Mouse (Mus musculus): ENCODE results near the gene Mef2b.
A peak's percentile ranks its signal among the peaks of the same experiment; 100 is the strongest.

The Mef2b gene

GRCm38 (mm10) chr8:70134931-70135330, 4.6 kb upstream of the Mef2b start:
- no peak for DNase-seq

- DNase-seq = no peak
Observed at GRCm38 (mm10) chr8:70136591-70136990, 2.9 kb upstream of the Mef2b start.

GRCm38 (mm10) chr8:70137890-70138289, 1.6 kb upstream of the Mef2b start:
- DNase-seq = no peak

- no peak for DNase-seq
Observed at GRCm38 (mm10) chr8:70139981-70140380, 470 bp downstream of the Mef2b start.

GRCm38 (mm10) chr8:70147678-70148607, 8.4 kb downstream of the Mef2b start:
- no peak for DNase-seq

- DNase-seq = no peak
Observed at GRCm38 (mm10) chr8:70150158-70150557, 10.6 kb downstream of the Mef2b start.

DNA sequence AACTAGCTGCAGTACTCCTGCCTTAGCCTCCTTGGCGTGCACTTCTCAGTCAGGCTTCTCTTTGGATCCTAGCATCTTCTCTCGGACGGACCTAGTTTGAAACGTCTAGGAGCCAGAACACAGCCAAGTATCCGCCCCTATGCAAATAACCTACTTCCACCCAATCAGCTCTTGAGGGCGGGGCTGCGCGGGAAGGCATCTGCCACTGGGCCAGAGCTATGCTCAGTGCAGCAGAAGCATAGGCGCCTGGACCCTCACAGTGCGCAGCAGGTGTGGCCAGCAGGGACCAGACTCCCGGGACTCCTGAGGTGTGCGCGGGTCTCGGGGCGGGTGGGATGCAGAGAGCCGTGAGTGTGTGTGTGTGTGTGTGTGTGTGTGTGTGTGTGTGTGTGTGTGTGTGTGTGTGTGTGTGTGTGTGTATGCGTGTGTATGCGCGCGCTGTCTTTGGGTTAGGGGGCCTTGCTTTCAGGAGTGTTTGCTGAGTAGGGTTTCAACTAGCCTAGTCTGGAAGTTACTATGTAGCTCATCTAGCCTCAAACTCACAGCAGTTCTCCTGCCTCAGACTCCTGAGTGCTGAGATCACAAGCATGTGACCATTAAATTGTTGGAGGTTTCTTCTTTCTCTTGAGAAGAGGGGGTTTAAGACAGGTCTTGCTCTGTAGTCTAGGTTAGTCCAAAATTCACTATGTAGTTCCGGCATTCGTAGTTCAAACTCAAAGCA, 13.2 kb downstream of the Mef2b start:
- no peak for DNase-seq

DNA sequence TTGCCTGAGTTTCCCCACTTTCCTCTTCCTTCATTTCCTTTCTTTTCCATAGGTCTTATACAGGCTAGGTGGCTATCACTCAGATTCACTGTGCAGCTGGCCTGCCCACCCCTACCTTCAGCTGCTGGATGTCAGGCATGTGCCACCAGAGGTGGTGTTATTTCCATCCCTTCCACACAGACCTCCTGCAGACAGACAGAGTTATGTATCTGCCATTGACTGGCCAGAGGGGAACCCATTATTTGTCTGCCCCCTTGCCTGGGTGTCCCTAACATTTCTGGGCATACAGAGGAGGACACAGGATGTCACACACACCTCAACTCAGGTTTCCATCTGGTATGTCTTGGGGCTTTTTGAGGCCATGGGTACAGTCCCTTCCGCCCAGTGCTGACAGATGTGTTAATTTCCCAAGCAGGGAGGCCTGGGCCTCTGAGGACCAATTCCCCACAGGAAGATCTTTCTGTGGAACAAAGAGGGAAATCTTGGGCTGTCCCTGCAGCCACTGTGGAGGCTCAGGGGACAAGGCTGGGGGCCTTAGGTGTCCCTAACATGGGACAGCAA, 17.8 kb downstream of the Mef2b start:
- no peak for DNase-seq

GRCm38 (mm10) chr8:70158069-70158853, 18.8 kb downstream of the Mef2b start:
- peak; percentile 29 for DNase-seq

- no peak for DNase-seq
Observed at GRCm38 (mm10) chr8:70159211-70159610, 19.7 kb downstream of the Mef2b start.

DNA sequence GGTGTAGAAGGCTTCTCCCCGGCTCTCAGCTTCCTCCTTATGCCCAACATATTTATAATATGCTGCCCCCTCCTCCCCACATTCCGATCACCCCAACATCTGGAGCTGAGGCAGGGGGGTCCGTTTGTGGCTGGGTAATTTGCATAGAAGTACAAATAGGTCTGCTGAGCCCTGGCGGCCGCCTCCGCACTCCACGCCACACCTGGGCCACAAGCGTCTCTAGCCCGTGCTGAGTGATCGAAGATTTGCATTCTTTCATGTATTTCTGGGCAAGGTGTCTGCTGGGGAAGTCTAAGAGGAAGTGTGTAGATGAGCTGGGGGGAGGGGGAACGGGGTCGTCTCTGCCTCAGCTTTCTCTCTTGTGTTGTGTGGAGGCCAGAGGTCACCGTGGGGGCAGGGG, 20.5 kb downstream of the Mef2b start:
- DNase-seq = no peak

GRCm38 (mm10) chr8:70163316-70163715, 23.8 kb downstream of the Mef2b start:
- DNase-seq = no peak

DNA sequence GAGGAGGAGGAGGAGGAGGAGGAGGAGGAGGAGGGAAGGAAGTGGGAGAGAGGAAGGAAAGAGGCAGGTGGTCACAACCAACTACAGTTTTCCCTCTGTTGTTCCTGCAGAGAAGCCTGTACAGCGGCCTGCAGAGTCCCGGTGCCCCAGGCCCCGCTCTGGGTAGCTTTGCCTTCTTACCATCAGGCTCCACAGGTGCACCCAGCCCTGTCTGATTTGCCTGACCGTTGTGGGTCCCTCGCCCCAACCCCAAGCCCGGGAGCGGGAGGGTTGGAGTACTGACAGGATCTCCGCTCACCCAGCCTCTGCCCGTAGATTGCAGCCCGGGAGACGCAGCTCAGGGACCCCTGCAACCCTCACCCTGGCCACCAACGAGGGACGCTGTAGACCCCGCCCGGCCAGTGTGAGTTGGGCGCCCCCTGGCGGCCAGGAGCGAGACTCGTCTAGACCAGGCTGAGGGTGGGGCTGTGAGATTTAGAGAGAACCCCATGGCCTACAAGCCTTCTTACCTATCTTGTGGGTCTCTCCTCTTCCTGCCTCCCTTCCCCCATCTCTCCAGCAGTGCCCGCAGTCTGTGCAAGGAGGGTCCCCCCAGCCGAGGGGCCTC, 27.1 kb downstream of the Mef2b start:
- peak; percentile 53 for DNase-seq

GRCm38 (mm10) chr8:70170116-70170515, 30.6 kb downstream of the Mef2b start:
- DNase-seq = no peak

GRCm38 (mm10) chr8:70170748-70171147, 31.2 kb downstream of the Mef2b start:
- DNase-seq = no peak

GRCm38 (mm10) chr8:70171240-70171639, 31.7 kb downstream of the Mef2b start:
- DNase-seq = no peak

GRCm38 (mm10) chr8:70172043-70172681, 32.7 kb downstream of the Mef2b start, which contains the start of gene Tmem161a:
TSS of gene Tmem161a (plus strand) at chr8:70172356.
- DNase-seq = peak; percentile 87

- DNase-seq = no peak
Observed at GRCm38 (mm10) chr8:70173320-70173719, 33.8 kb downstream of the Mef2b start.

GRCm38 (mm10) chr8:70174079-70174478, 34.6 kb downstream of the Mef2b start:
- DNase-seq = no peak

- no peak for DNase-seq
Observed at GRCm38 (mm10) chr8:70178231-70178630, 38.7 kb downstream of the Mef2b start.

GRCm38 (mm10) chr8:70179082-70179481, 39.6 kb downstream of the Mef2b start:
- no peak for DNase-seq

All from cerebellum, adult 11 months (tissue).